Mouse (Mus musculus) G1E (cell line): ENCODE data around the gene C1qtnf1.

Source experiments
- CTCF ChIP-seq: IDR thresholded peaks from 2 replicates; pipeline ENCODE4 v1.5.1; 2012; ENCODE audit warnings: low read depth, low read length, inconsistent platforms, mixed read lengths
- GATA1 ChIP-seq: IDR thresholded peaks from 2 replicates; pipeline ENCODE4 v1.6.1; 2012; ENCODE audit warnings: borderline replicate concordance, low read length, inconsistent platforms, mixed read lengths
- GATA2 ChIP-seq: IDR thresholded peaks from 2 replicates; pipeline ENCODE4 v1.6.1; 2012; ENCODE audit warnings: low read depth, low read length, inconsistent platforms, borderline replicate concordance
- TAL1 ChIP-seq: conservative IDR thresholded peaks from 2 replicates; pipeline ENCODE4 v1.6.1; 2012; ENCODE audit warnings: low read depth, low read length, inconsistent platforms, mixed read lengths

GRCm38 (mm10) chr11:118412601-118413000 is 15.4 kb upstream of the C1qtnf1 start:
- TF ChIP-seq CTCF (no peak), TAL1 (no peak), GATA1 (no peak), GATA2 (no peak)
